Mouse (Mus musculus) liver, adult 2 months (tissue): ENCODE measurements around the gene Cmtr1.

Experiments used
- CTCF ChIP-seq: fragments of 200-500 bp; IDR thresholded peaks from 2 replicates; pipeline ENCODE4 v1.5.1; 2011; ENCODE audit warnings: low read depth, low read length, control low read depth
- POLR2A ChIP-seq: fragments of 200-500 bp; IDR thresholded peaks from 2 replicates; pipeline ENCODE4 v1.6.1; 2011; ENCODE audit warnings: low read length, control low read depth; ENCODE audit not compliant: insufficient read depth; ENCODE audit errors: extremely low read depth

GRCm38 (mm10) chr17:29718660-29719059, 58.3 kb downstream of the Cmtr1 start:
- TF ChIP-seq CTCF (no peak), POLR2A (no peak)
